Comparison of ENCODE assay signal across 10 mouse cellular contexts in the genomic region with DNA sequence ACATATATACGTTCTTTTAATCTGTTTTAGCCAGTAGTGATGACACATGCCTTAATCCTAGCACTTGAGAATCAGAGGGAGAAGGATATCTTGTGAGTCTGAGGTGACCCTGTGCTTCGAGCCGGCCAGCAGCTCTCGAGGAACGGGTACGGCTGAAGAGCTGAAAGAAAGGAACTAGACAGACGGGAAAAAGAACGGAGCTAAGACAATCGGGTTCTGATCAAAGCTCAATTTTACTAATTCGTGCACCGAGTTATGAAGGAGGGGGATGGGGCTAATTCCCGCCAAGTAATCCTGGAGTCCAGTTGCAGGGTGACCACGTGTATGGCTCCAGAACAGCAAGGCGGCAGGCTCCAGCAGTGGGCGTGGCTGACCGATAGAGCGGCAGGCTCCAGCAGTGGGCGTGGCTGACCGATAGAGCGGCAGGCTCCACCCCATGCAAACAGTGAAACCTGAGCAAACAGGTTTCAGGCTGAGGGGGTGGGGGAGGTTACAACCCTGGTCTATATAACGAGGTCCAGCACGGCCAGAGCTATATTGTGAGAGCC. TPM values are rescaled to one million over a fixed set of nuclear protein-coding genes. Genes with fewer than 3 reads are reported as not detected.
DNase-seq lines count a peak whose midpoint lies in the region; ATAC-seq and TF ChIP-seq lines count a peak whose summit lies in the region.
"Not testable (repeated sequence)": the region's sequence is repeated elsewhere in the genome, so short reads cannot be mapped to it uniquely, and the experiment has no call there.
"Had no signal": no experiment of that assay in that cellular context is flagged by ENCODE, and none has a peak within 500 bp of the region (broad histone marks: within the 10 kb centered on the region; RNA-seq: fewer than 3 reads in every experiment).

No protein-coding gene starts in this region.

- intact Hi-C loops in left cerebral cortex, postnatal 4 days (cut with DNase I) = not testable (repeated sequence)

- peak overlapping the region; percentile 40 for H3K9ac ChIP-seq in ES-Bruce4 (ENCODE audit: low read depth, poor library complexity, severe bottlenecking)
- H3K9ac ChIP-seq in hindbrain, embryonic 13.5 days = peak overlapping the region; percentile 25; the same call in 1 of the 2 replicates

- TF ChIP-seq CTCF in ES-Bruce4 (IDR thresholded peaks at IDR 0.05; ENCODE audit: low read depth, low read length) = not testable (repeated sequence)

- H3K27me3 ChIP-seq in ES-Bruce4 (ENCODE audit: control insufficient read depth, insufficient read depth, low read length, poor library complexity, severe bottlenecking); hindbrain, embryonic 13.5 days: not testable (repeated sequence)

- peak overlapping the region; percentile 31; the same call in 1 of the 2 replicates for H3K4me3 ChIP-seq in ES-Bruce4 (ENCODE audit: low read depth, low read length)
- H3K4me3 ChIP-seq in hindbrain, embryonic 13.5 days = not testable (repeated sequence)

- peak; percentile 86 for DNase-seq in embryo, embryonic 10 days (ENCODE audit: low spot score)
- peak; percentile 54 for DNase-seq in gastrocnemius, postnatal 10 days
- DNase-seq in left cerebral cortex, postnatal 4 days = peak; percentile 33
- DNase-seq in lung, postnatal 36 days = peak; percentile 86
- peak; percentile 9 for DNase-seq in ovary, postnatal 10 days (ENCODE audit: low spot score)
- DNase-seq in thymus, adult 18-20 months = peak; percentile 33 to 41

- 0 out of 2 replicates have a peak overlapping the region, but pooled peaks have one; percentile 13 for H3K27ac ChIP-seq in ES-Bruce4 (ENCODE audit: insufficient read depth, low read length)
- not testable (repeated sequence) for H3K27ac ChIP-seq in hindbrain, embryonic 13.5 days

- H3K9me3 ChIP-seq in ES-Bruce4 (replicated peaks; ENCODE audit: control insufficient read depth, insufficient read depth, low read length, poor library complexity, severe bottlenecking); hindbrain, embryonic 13.5 days: not testable (repeated sequence)

- WGBS in hindbrain, embryonic 13.5 days = 13% methylated on average over 22 of the region's 22 CpGs

- H3K4me1 ChIP-seq in ES-Bruce4 (ENCODE audit: control insufficient read depth, insufficient read depth, low read length); hindbrain, embryonic 13.5 days (replicated peaks): not testable (repeated sequence)

- H3K36me3 ChIP-seq in ES-Bruce4 (ENCODE audit: control insufficient read depth, insufficient read depth, low read length, poor library complexity, severe bottlenecking); hindbrain, embryonic 13.5 days: not testable (repeated sequence)

- peak overlapping the region; percentile 42 for H3K4me2 ChIP-seq in hindbrain, embryonic 13.5 days

- ATAC-seq in hindbrain, embryonic 13.5 days (ENCODE audit: low FRiP score) = not testable (repeated sequence)

- TF ChIP-seq POLR2A in ES-Bruce4 (IDR thresholded peaks at IDR 0.05; ENCODE audit: insufficient read depth, low read length) = peak; percentile 25

- 0 out of 2 replicates have a peak, but pooled peaks have one; percentile 35 for TF ChIP-seq EP300 in ES-Bruce4 (IDR thresholded peaks at IDR 0.05; ENCODE audit: insufficient read depth, low read depth, low read length)

RNA-seq across cellular contexts. Expression of gene Dnajb7, which starts 8.7 kb away (rescaled TPM):
- polyA plus RNA-seq in ES-Bruce4 (2011; ENCODE audit: insufficient read depth, insufficient read length, low read depth, missing spikeins) = not detected in 2 replicates
- total RNA-seq in gastrocnemius, postnatal 10 days (2021) = not detected
- polyA plus RNA-seq in hindbrain, embryonic 13.5 days (2015; fragmentation: Nextera tagmentation; extraction: Ambion mirVana) = 1.4 TPM in 2 replicates
- under 1 TPM in 1 of 2 experiments, not detected in 1; 0.28 TPM for total RNA-seq in left cerebral cortex, postnatal 4 days (2021)
- polyA plus RNA-seq: cortical plate, adult 2 months; Patski had no signal

RNA-seq across cellular contexts. Expression of gene Xpnpep3, which starts 16.9 kb away (rescaled TPM):
- polyA plus RNA-seq in ES-Bruce4 (2011; ENCODE audit: insufficient read depth, insufficient read length, low read depth, missing spikeins) = 21.0 and 26.7 TPM in 2 replicates
- total RNA-seq in gastrocnemius, postnatal 10 days (2021) = 1 to 10 TPM; 7.5 to 8.6 TPM
- 8.6 and 10.1 TPM in 2 replicates for polyA plus RNA-seq in hindbrain, embryonic 13.5 days (2015; fragmentation: Nextera tagmentation; extraction: Ambion mirVana)
- total RNA-seq in left cerebral cortex, postnatal 4 days (2021) = 10 to 100 TPM; 11.4 to 11.7 TPM

RNA-seq across cellular contexts. Expression of gene St13, which starts 17.0 kb away (rescaled TPM):
- polyA plus RNA-seq in ES-Bruce4 (2011; ENCODE audit: insufficient read depth, insufficient read length, low read depth, missing spikeins) = 696 and 796 TPM in 2 replicates
- 100 to 1,000 TPM; 102 to 126 TPM for total RNA-seq in gastrocnemius, postnatal 10 days (2021)
- 186 and 191 TPM in 2 replicates for polyA plus RNA-seq in hindbrain, embryonic 13.5 days (2015; fragmentation: Nextera tagmentation; extraction: Ambion mirVana)
- total RNA-seq in left cerebral cortex, postnatal 4 days (2021) = 100 to 1,000 TPM; 188 to 193 TPM

RNA-seq across cellular contexts. Expression of gene Rbx1, which starts 49.3 kb away (rescaled TPM):
- 173 and 191 TPM in 2 replicates for polyA plus RNA-seq in ES-Bruce4 (2011; ENCODE audit: insufficient read depth, insufficient read length, low read depth, missing spikeins)
- total RNA-seq in gastrocnemius, postnatal 10 days (2021) = 100 to 1,000 TPM; 118 to 123 TPM
- 482 and 500 TPM in 2 replicates for polyA plus RNA-seq in hindbrain, embryonic 13.5 days (2015; fragmentation: Nextera tagmentation; extraction: Ambion mirVana)
- total RNA-seq in left cerebral cortex, postnatal 4 days (2021) = 100 to 1,000 TPM; 141 to 149 TPM

RNA-seq across cellular contexts. Expression of gene Slc25a17, which starts 56.2 kb away (rescaled TPM):
- polyA plus RNA-seq in ES-Bruce4 (2011; ENCODE audit: insufficient read depth, insufficient read length, low read depth, missing spikeins) = 81.8 and 87.7 TPM in 2 replicates
- total RNA-seq in gastrocnemius, postnatal 10 days (2021) = 10 to 100 TPM; 20.5 to 23.1 TPM
- 138 and 139 TPM in 2 replicates for polyA plus RNA-seq in hindbrain, embryonic 13.5 days (2015; fragmentation: Nextera tagmentation; extraction: Ambion mirVana)
- total RNA-seq in left cerebral cortex, postnatal 4 days (2021) = 10 to 100 TPM; 71.9 to 72.3 TPM

Comparison
In these comparisons a context has a peak if more than half of its experiments do, and no peak if none do; other contexts are left out.
1. DNase-seq: peak in every context shown above with its lines; median percentile 86 in embryo, embryonic 10 days; 86 in lung, postnatal 36 days; 54 in gastrocnemius, postnatal 10 days; 37 in thymus, adult 18-20 months; 33 in left cerebral cortex, postnatal 4 days; 9 in ovary, postnatal 10 days.